ENCODE assay signal across 18 mouse cellular contexts in genomic region chr2:78246354-78246753, GRCm38 (mm10).
"Had no signal": no experiment of that assay in that cellular context is flagged by ENCODE, and none has a peak within 500 bp of the region (broad histone marks: within the 10 kb centered on the region; RNA-seq: fewer than 3 reads in every experiment).

No protein-coding gene starts in this region.

- H3K4me3 ChIP-seq: layer of hippocampus, adult 2 months; limb, embryonic 12.5 days; liver, embryonic 13.5 days; megakaryocyte, embryonic 14.5 days; neural tube, embryonic 13.5 days had no signal

- H3K27me3 ChIP-seq: limb, embryonic 12.5 days; liver, embryonic 13.5 days; megakaryocyte, embryonic 14.5 days; neural tube, embryonic 13.5 days had no signal

- H3K9me3 ChIP-seq: limb, embryonic 12.5 days; liver, embryonic 13.5 days; megakaryocyte, embryonic 14.5 days; neural tube, embryonic 13.5 days had no signal

- ATAC-seq: intestine, postnatal 0 days; liver, postnatal 0 days; midbrain, embryonic 16.5 days had no signal

- H3K4me2 ChIP-seq: limb, embryonic 12.5 days; liver, embryonic 13.5 days; midbrain, embryonic 11.5 days; neural tube, embryonic 13.5 days had no signal

- DNase-seq: kidney, adult 9 months; kidney, postnatal 10 days; kidney, postnatal 4 days; liver; liver, embryonic 13.5 days; liver, postnatal 0 days; right cerebral cortex, adult 18-20 months; right cerebral cortex, postnatal 25 days; thymus, adult 18-20 months; thymus, postnatal 14 days had no signal

- H3K9ac ChIP-seq: limb, embryonic 12.5 days; liver, embryonic 13.5 days; liver, postnatal 0 days; neural tube, embryonic 13.5 days had no signal

- H3K27ac ChIP-seq: layer of hippocampus, adult 2 months; limb, embryonic 12.5 days; liver, embryonic 13.5 days; macrophage; neural tube, embryonic 13.5 days had no signal

- H3K4me1 ChIP-seq: limb, embryonic 12.5 days; liver, embryonic 13.5 days; megakaryocyte, embryonic 14.5 days; neural tube, embryonic 13.5 days had no signal

- H3K36me3 ChIP-seq: limb, embryonic 12.5 days; liver, embryonic 13.5 days; neural tube, embryonic 13.5 days had no signal
